Mouse (Mus musculus) stomach, embryonic 16.5 days (tissue): ENCODE measurements around the gene Ms4a12. TPM values are rescaled to one million over a fixed set of nuclear protein-coding genes. Genes with fewer than 3 reads are reported as not detected.
A peak's percentile ranks its signal among the peaks of the same experiment; 100 is the strongest.

Experiments used
- ATAC-seq: fragments of 200-750 bp; cut with Nextera tagmentation; 2 replicates; pipeline ENCODE4 v1.8.0; 2017; ENCODE audit warnings: moderate number of reproducible peaks, moderate TSS enrichment; ENCODE audit not compliant: insufficient read depth, low FRiP score
- H3K27ac ChIP-seq: fragments of 300-500 bp; sonication (generic); 2 replicates; pipeline ENCODE4 v1.5.1; 2014; ENCODE audit warnings: low read length
- H3K27me3 ChIP-seq: fragments of 300-500 bp; sonication (generic); 2 replicates; pipeline ENCODE4 v1.6.1; 2014; ENCODE audit warnings: low read length, control low read depth, mixed read lengths; ENCODE audit not compliant: control insufficient read depth, insufficient read depth
- H3K36me3 ChIP-seq: fragments of 300-500 bp; sonication (generic); 2 replicates; pipeline ENCODE4 v1.6.1; 2014; ENCODE audit warnings: low read length; ENCODE audit not compliant: control insufficient read depth, insufficient read depth
- H3K4me1 ChIP-seq: fragments of 300-500 bp; sonication (generic); 2 replicates; pipeline ENCODE4 v1.6.1; 2014; ENCODE audit warnings: low read length, control low read depth, mixed read lengths; ENCODE audit not compliant: control insufficient read depth, insufficient read depth
- H3K4me2 ChIP-seq: fragments of 300-500 bp; sonication (generic); 2 replicates; pipeline ENCODE4 v1.6.1; 2014; ENCODE audit warnings: low read depth, low read length, mixed read lengths
- H3K4me3 ChIP-seq: fragments of 300-500 bp; sonication (generic); replicated peaks from 2 replicates; pipeline ENCODE4 v1.5.1; 2014; ENCODE audit warnings: mild to moderate bottlenecking, low read length
- H3K9ac ChIP-seq: fragments of 300-500 bp; sonication (generic); 2 replicates; pipeline ENCODE4 v1.6.1; 2014; ENCODE audit warnings: low read length
- H3K9me3 ChIP-seq: fragments of 300-500 bp; sonication (generic); replicated peaks from 2 replicates; pipeline ENCODE4 v1.6.1; 2016; ENCODE audit warnings: low read length, control low read depth; ENCODE audit not compliant: control insufficient read depth
- WGBS: fragments of 180-500 bp; shearing (Covaris S2); extraction: QIAGEN DNeasy Blood & Tissue Kit; methylation state at CpG from one replicate; pipeline ENCODE4 v1.1.7; 2014; 5-methylcytosine and 5-hydroxymethylcytosine counted together
- polyA plus RNA-seq: library from polyadenylated mRNA; unstranded; fragments of >200 nt; fragmentation: Nextera tagmentation; extraction: Ambion mirVana; gene quantifications from 2 replicates; pipeline ENCODE4 v1.2.1, GENCODE M21; 2015

Ms4a12 gene
- polyA plus RNA-seq, 1 experiment from 2014 or later = 0.17 TPM

GRCm38 (mm10) chr19:11244230-11244629 lies 12.0 kb upstream of the Ms4a12 start:
- H3K9ac ChIP-seq = no peak overlapping the region
- no peaks in the 10 kb centered on the region for H3K9me3 ChIP-seq
- H3K36me3 ChIP-seq = no peaks in the 10 kb centered on the region
- no peak overlapping the region for H3K4me3 ChIP-seq
- no peak for ATAC-seq
- H3K27ac ChIP-seq = no peak overlapping the region
- H3K4me2 ChIP-seq = no peak overlapping the region
- H3K27me3 ChIP-seq = no peaks in the 10 kb centered on the region
- H3K4me1 ChIP-seq = no peaks in the 10 kb centered on the region

- H3K27ac ChIP-seq = no peak overlapping the region
- ATAC-seq = no peak
- no peak overlapping the region for H3K4me3 ChIP-seq
- H3K9me3 ChIP-seq = no peaks in the 10 kb centered on the region
- no peaks in the 10 kb centered on the region for H3K27me3 ChIP-seq
- no peak overlapping the region for H3K9ac ChIP-seq
- WGBS = 60% methylated on average over 5 of the region's 5 CpGs
- no peaks in the 10 kb centered on the region for H3K36me3 ChIP-seq
- H3K4me2 ChIP-seq = no peak overlapping the region
- no peaks in the 10 kb centered on the region for H3K4me1 ChIP-seq
These were observed 10.3 kb upstream of the Ms4a12 start for GRCm38 (mm10) chr19:11242560-11242959.

GRCm38 (mm10) chr19:11235820-11236219 lies 3.6 kb upstream of the Ms4a12 start:
- Histone ChIP-seq H3K27ac (peak overlapping the region; percentile 75; the same call in 1 of the 2 replicates), H3K9ac (no peak overlapping the region), H3K27me3 (no peaks in the 10 kb centered on the region), H3K4me2 (no peak overlapping the region), H3K36me3 (no peaks in the 10 kb centered on the region), H3K4me3 (no peak overlapping the region), H3K4me1 (no peaks in the 10 kb centered on the region), H3K9me3 (no peaks in the 10 kb centered on the region)
- ATAC-seq = no peak; the same call in 1 of the 2 replicates

GRCm38 (mm10) chr19:11234921-11235735 lies 2.9 kb upstream of the Ms4a12 start:
- no peak overlapping the region for H3K4me2 ChIP-seq
- H3K9me3 ChIP-seq = no peaks in the 10 kb centered on the region
- H3K9ac ChIP-seq = no peak overlapping the region
- peak overlapping the region; percentile 85 for H3K27ac ChIP-seq
- no peaks in the 10 kb centered on the region for H3K4me1 ChIP-seq
- H3K27me3 ChIP-seq = no peaks in the 10 kb centered on the region
- ATAC-seq = peak; percentile 75
- H3K4me3 ChIP-seq = no peak overlapping the region
- WGBS = 53% methylated on average over 5 of the region's 5 CpGs
- H3K36me3 ChIP-seq = no peaks in the 10 kb centered on the region

GRCm38 (mm10) chr19:11234244-11234643 lies 2.0 kb upstream of the Ms4a12 start:
- H3K9ac ChIP-seq = no peak overlapping the region
- no peaks in the 10 kb centered on the region for H3K9me3 ChIP-seq
- WGBS = 80% methylated on average over 5 of the region's 5 CpGs
- no peaks in the 10 kb centered on the region for H3K36me3 ChIP-seq
- H3K4me2 ChIP-seq = no peak overlapping the region
- H3K27ac ChIP-seq = peak overlapping the region; percentile 85
- H3K27me3 ChIP-seq = no peaks in the 10 kb centered on the region
- ATAC-seq = no peak
- no peaks in the 10 kb centered on the region for H3K4me1 ChIP-seq
- no peak overlapping the region for H3K4me3 ChIP-seq

- no peak for ATAC-seq
- WGBS = 48% methylated on average over 12 of the region's 12 CpGs
- no peak within 1 kb of the TSS for H3K4me3 ChIP-seq
These were observed 35.7 kb downstream of the Ms4a12 start, which contains the start of gene Ms4a13 for GRCm38 (mm10) chr19:11196546-11196945. Gene Ms4a13, minus strand, starts transcription at chr19:11196737.

GRCm38 (mm10) chr19:11192552-11192951 lies 39.7 kb downstream of the Ms4a12 start:
- H3K4me3 ChIP-seq = no peak overlapping the region
- no peaks in the 10 kb centered on the region for H3K27me3 ChIP-seq
- no peak overlapping the region for H3K4me2 ChIP-seq
- 75% methylated on average over 1 of the region's 1 CpGs for WGBS
- H3K4me1 ChIP-seq = no peaks in the 10 kb centered on the region
- H3K9me3 ChIP-seq = no peaks in the 10 kb centered on the region
- no peak for ATAC-seq
- H3K27ac ChIP-seq = no peak overlapping the region
- no peak overlapping the region for H3K9ac ChIP-seq
- no peaks in the 10 kb centered on the region for H3K36me3 ChIP-seq

More at GRCm38 (mm10) chr19:11196546-11196945, 35.7 kb downstream of the Ms4a12 start, which contains the start of gene Ms4a13:
- Histone ChIP-seq H3K27me3 (no peaks in the 10 kb centered on the region), H3K4me2 (no peak within 1 kb of the TSS), H3K36me3 (no peaks in the 10 kb centered on the region), H3K9me3 (no peaks in the 10 kb centered on the region), H3K4me1 (no peaks in the 10 kb centered on the region), H3K9ac (no peak within 1 kb of the TSS), H3K27ac (no peak within 1 kb of the TSS)

- Histone ChIP-seq H3K4me2 (no peak overlapping the region), H3K27me3 (no peaks in the 10 kb centered on the region), H3K9me3 (no peaks in the 10 kb centered on the region), H3K36me3 (no peaks in the 10 kb centered on the region), H3K4me1 (no peaks in the 10 kb centered on the region), H3K4me3 (no peak overlapping the region), H3K27ac (no peak overlapping the region), H3K9ac (no peak overlapping the region)
- WGBS = 19% methylated on average over 5 of the region's 5 CpGs
- ATAC-seq = no peak
These were observed 48.1 kb downstream of the Ms4a12 start for GRCm38 (mm10) chr19:11184121-11184520.

GRCm38 (mm10) chr19:11177464-11177863 lies 54.8 kb downstream of the Ms4a12 start:
- no peak overlapping the region for H3K27ac ChIP-seq
- H3K9ac ChIP-seq = no peak overlapping the region
- H3K36me3 ChIP-seq = no peaks in the 10 kb centered on the region
- 61% methylated on average over 2 of the region's 2 CpGs for WGBS
- H3K9me3 ChIP-seq = no peaks in the 10 kb centered on the region
- no peak overlapping the region for H3K4me2 ChIP-seq
- no peak overlapping the region for H3K4me3 ChIP-seq
- H3K4me1 ChIP-seq = no peaks in the 10 kb centered on the region
- ATAC-seq = no peak
- H3K27me3 ChIP-seq = no peaks in the 10 kb centered on the region
